Mouse (Mus musculus) lung, postnatal 0 days (tissue): ENCODE measurements around the gene Rnf144b.

Experiments
- CTCF ChIP-seq: IDR thresholded peaks from 2 replicates; pipeline ENCODE4 v1.5.1; 2016; ENCODE audit warnings: antibody characterized with exemption, mild to moderate bottlenecking
- EP300 ChIP-seq: IDR thresholded peaks from 2 replicates; pipeline ENCODE4 v1.6.1; 2016; ENCODE audit warnings: antibody characterized with exemption, mild to moderate bottlenecking, control low read depth

- TF ChIP-seq CTCF (no peak), EP300 (no peak)
Measured at GRCm38 (mm10) chr13:47183033-47183730, 60.7 kb downstream of the Rnf144b start.
